Mouse (Mus musculus) heart, postnatal 25 days (tissue): ENCODE measurements around the gene Pacrg. TPM values are rescaled to one million over a fixed set of nuclear protein-coding genes. Genes with fewer than 3 reads are reported as not detected.

ENCODE experiments used
- DNase-seq: peaks from one replicate; pipeline ENCODE4 v3.0.0; 2022; ENCODE audit warnings: low spot score
- intact Hi-C: fragments of 180-260 bp; cut with DNase I; formaldehyde crosslinking; loops from one replicate; pipeline ENCODE4 v1.15.1; 2025
- total RNA-seq, 2 experiments: library from RNA; stranded (reverse); gene quantifications; 2 replicates each; pipeline ENCODE4 v1.2.3; 2021

The Pacrg gene
- total RNA-seq, 2 experiments from 2014 or later = 1.1 to 1.2 TPM

GRCm38 (mm10) chr17:10501439-10501838, 338.7 kb downstream of the Pacrg start:
- DNase-seq = no peak
- intact Hi-C loops = loop anchor here (5.0 kb wide), 2 partner anchors 246 to 1334 kb away; no protein-coding TSS in a partner anchor

GRCm38 (mm10) chr17:10500795-10501432, 339.2 kb downstream of the Pacrg start:
- DNase-seq = no peak
- intact Hi-C loops = loop anchor here (5.0 kb wide), 2 partner anchors 246 to 1334 kb away; no protein-coding TSS in a partner anchor

- DNase-seq = no peak
- intact Hi-C loops = loop anchor here (5.0 to 10.0 kb wide), 3 partner anchors 302 to 604 kb away; no protein-coding TSS in a partner anchor
Measured at GRCm38 (mm10) chr17:10498935-10499655, 341.0 kb downstream of the Pacrg start.

- DNase-seq = no peak
- intact Hi-C loops = loop anchor here (5.0 to 10.0 kb wide), 3 partner anchors 301 to 603 kb away; no protein-coding TSS in a partner anchor
Measured at GRCm38 (mm10) chr17:10497781-10498420, 342.2 kb downstream of the Pacrg start.

GRCm38 (mm10) chr17:10496066-10496465, 344.0 kb downstream of the Pacrg start:
- no peak for DNase-seq
- intact Hi-C loops = loop anchor here (5.0 to 10.0 kb wide), 3 partner anchors 299 to 601 kb away; no protein-coding TSS in a partner anchor

GRCm38 (mm10) chr17:10495588-10495987, 344.5 kb downstream of the Pacrg start:
- intact Hi-C loops = loop anchor here (5.0 to 10.0 kb wide), 3 partner anchors 298 to 601 kb away; no protein-coding TSS in a partner anchor
- DNase-seq = no peak

GRCm38 (mm10) chr17:10493124-10493523, 347.0 kb downstream of the Pacrg start:
- intact Hi-C loops = loop anchor here (2.0 to 10.0 kb wide), 7 partner anchors 121 to 736 kb away; no protein-coding TSS in a partner anchor
- peak; percentile 56 for DNase-seq

- DNase-seq = no peak
- intact Hi-C loops = loop anchor here (2.0 to 10.0 kb wide), 6 partner anchors 100 to 596 kb away; no protein-coding TSS in a partner anchor
Measured at GRCm38 (mm10) chr17:10490374-10491169, 349.5 kb downstream of the Pacrg start.

GRCm38 (mm10) chr17:10488873-10489272, 351.2 kb downstream of the Pacrg start:
- intact Hi-C loops = no loop called here

GRCm38 (mm10) chr17:10483945-10484546, 356.1 kb downstream of the Pacrg start:
- intact Hi-C loops = no loop called here

More at GRCm38 (mm10) chr17:10488873-10489272, 351.2 kb downstream of the Pacrg start:
- DNase-seq = no peak

GRCm38 (mm10) chr17:10481081-10481480, 359.0 kb downstream of the Pacrg start:
- no peak for DNase-seq
- intact Hi-C loops = no loop called here

More at GRCm38 (mm10) chr17:10483945-10484546, 356.1 kb downstream of the Pacrg start:
- no peak for DNase-seq

GRCm38 (mm10) chr17:10479020-10479707, 360.9 kb downstream of the Pacrg start:
- intact Hi-C loops = no loop called here
- no peak for DNase-seq

- DNase-seq = no peak
Measured at GRCm38 (mm10) chr17:10478377-10478776, 361.7 kb downstream of the Pacrg start.

GRCm38 (mm10) chr17:10476807-10477206, 363.3 kb downstream of the Pacrg start:
- DNase-seq = no peak
- intact Hi-C loops = no loop called here

More at GRCm38 (mm10) chr17:10478377-10478776, 361.7 kb downstream of the Pacrg start:
- intact Hi-C loops = no loop called here

- intact Hi-C loops = no loop called here
- no peak for DNase-seq
Measured at GRCm38 (mm10) chr17:10474972-10475371, 365.1 kb downstream of the Pacrg start.

GRCm38 (mm10) chr17:10473826-10474384, 366.2 kb downstream of the Pacrg start:
- intact Hi-C loops = no loop called here
- peak; percentile 28 for DNase-seq

- no peak for DNase-seq
- intact Hi-C loops = no loop called here
Measured at GRCm38 (mm10) chr17:10473175-10473574, 366.9 kb downstream of the Pacrg start.
